Mouse (Mus musculus) limb, embryonic 13.5 days (tissue): ENCODE results near the gene Ranbp2. TPM values are rescaled to one million over a fixed set of nuclear protein-coding genes. Genes with fewer than 3 reads are reported as not detected.

ENCODE experiments used
- ATAC-seq: fragments of 200-750 bp; cut with Nextera tagmentation; 2 replicates; pipeline ENCODE4 v1.8.0; 2017; ENCODE audit warnings: low read depth, moderate number of reproducible peaks, moderate TSS enrichment; ENCODE audit not compliant: low FRiP score
- H3K27ac ChIP-seq: fragments of 300-500 bp; sonication (generic); 2 replicates; pipeline ENCODE4 v1.5.1; 2015; ENCODE audit warnings: inconsistent platforms, mild to moderate bottlenecking, moderate library complexity
- H3K27me3 ChIP-seq: fragments of 300-500 bp; sonication (generic); 2 replicates; pipeline ENCODE4 v1.6.1; 2015; ENCODE audit warnings: mild to moderate bottlenecking, inconsistent platforms
- H3K36me3 ChIP-seq: fragments of 300-500 bp; sonication (generic); 2 replicates; pipeline ENCODE4 v1.6.1; 2015; ENCODE audit warnings: inconsistent platforms, mild to moderate bottlenecking, moderate library complexity
- H3K4me1 ChIP-seq: fragments of 300-500 bp; sonication (generic); 2 replicates; pipeline ENCODE4 v1.6.1; 2015; ENCODE audit warnings: inconsistent platforms
- H3K4me2 ChIP-seq: fragments of 300-500 bp; sonication (generic); replicated peaks from 2 replicates; pipeline ENCODE4 v1.6.1; 2015; ENCODE audit warnings: inconsistent platforms, mild to moderate bottlenecking, moderate library complexity
- H3K4me3 ChIP-seq: fragments of 300-500 bp; sonication (generic); 2 replicates; pipeline ENCODE4 v1.5.1; 2015; ENCODE audit warnings: moderate library complexity, mild to moderate bottlenecking, inconsistent platforms
- H3K9ac ChIP-seq: fragments of 300-500 bp; sonication (generic); 2 replicates; pipeline ENCODE4 v1.6.1; 2015; ENCODE audit warnings: mild to moderate bottlenecking, inconsistent platforms
- H3K9me3 ChIP-seq: fragments of 300-500 bp; sonication (generic); 2 replicates; pipeline ENCODE4 v1.6.1; 2016; ENCODE audit warnings: inconsistent platforms
- WGBS: fragments of 180-500 bp; shearing (Covaris S2); methylation state at CpG from one replicate; pipeline ENCODE4 v1.1.7; 2015; 5-methylcytosine and 5-hydroxymethylcytosine counted together
- polyA plus RNA-seq: library from polyadenylated mRNA; unstranded; fragments of >200 nt; fragmentation: Nextera tagmentation; extraction: Ambion mirVana; gene quantifications from 2 replicates; pipeline ENCODE4 v1.2.1, GENCODE M21; 2015

The Ranbp2 gene
- polyA plus RNA-seq, 1 experiment from 2014 or later, result 26.2 TPM

- peak overlapping the region; percentile 76 for H3K4me2 ChIP-seq
- H3K36me3 ChIP-seq, result peaks cover 3% of the 10 kb centered on the region
- peak overlapping the region; percentile 96 for H3K4me3 ChIP-seq
- peak overlapping the region; percentile 96 for H3K27ac ChIP-seq
- no peak for ATAC-seq
- WGBS, result under 1% methylated on average over 32 of the region's 32 CpGs
- H3K4me1 ChIP-seq, result peaks cover 6% of the 10 kb centered on the region
- no peaks in the 10 kb centered on the region for H3K9me3 ChIP-seq
- H3K27me3 ChIP-seq, result no peaks in the 10 kb centered on the region
- H3K9ac ChIP-seq, result peak overlapping the region; percentile 97
These were observed 611 bp downstream of the Ranbp2 start for GRCm38 (mm10) chr10:58447280-58447781.

- ATAC-seq, result no peak
- Histone ChIP-seq H3K9me3 (no peaks in the 10 kb centered on the region), H3K4me1 (no peaks in the 10 kb centered on the region)
These were observed 4.9 kb downstream of the Ranbp2 start for GRCm38 (mm10) chr10:58451575-58451974.

GRCm38 (mm10) chr10:58452185-58452584 is 5.5 kb downstream of the Ranbp2 start:
- H3K4me2 ChIP-seq, result no peak overlapping the region
- no peak for ATAC-seq
- WGBS, result 94% methylated on average over 1 of the region's 1 CpGs
- no peak overlapping the region for H3K9ac ChIP-seq
- peaks cover 30% of the 10 kb centered on the region for H3K36me3 ChIP-seq
- H3K4me3 ChIP-seq, result no peak overlapping the region
- no peaks in the 10 kb centered on the region for H3K27me3 ChIP-seq
- no peaks in the 10 kb centered on the region for H3K9me3 ChIP-seq
- H3K4me1 ChIP-seq, result no peaks in the 10 kb centered on the region
- no peak overlapping the region for H3K27ac ChIP-seq

More at GRCm38 (mm10) chr10:58451575-58451974, 4.9 kb downstream of the Ranbp2 start:
- Histone ChIP-seq H3K4me2 (no peak overlapping the region), H3K9ac (no peak overlapping the region), H3K4me3 (no peak overlapping the region), H3K27ac (no peak overlapping the region), H3K36me3 (peaks cover 30% of the 10 kb centered on the region), H3K27me3 (no peaks in the 10 kb centered on the region)

- Histone ChIP-seq H3K27ac (no peak overlapping the region), H3K27me3 (no peaks in the 10 kb centered on the region), H3K4me2 (no peak overlapping the region), H3K9ac (no peak overlapping the region), H3K36me3 (peaks cover 65% of the 10 kb centered on the region), H3K4me3 (no peak overlapping the region), H3K4me1 (no peaks in the 10 kb centered on the region), H3K9me3 (no peaks in the 10 kb centered on the region)
- no peak for ATAC-seq
- WGBS, result 95% methylated on average over 1 of the region's 1 CpGs
These were observed 13.2 kb downstream of the Ranbp2 start for GRCm38 (mm10) chr10:58459896-58460295.

- Histone ChIP-seq H3K27me3 (no peaks in the 10 kb centered on the region), H3K9me3 (no peaks in the 10 kb centered on the region), H3K9ac (no peak overlapping the region), H3K4me1 (no peaks in the 10 kb centered on the region), H3K36me3 (peaks cover 68% of the 10 kb centered on the region), H3K4me2 (no peak overlapping the region), H3K4me3 (no peak overlapping the region), H3K27ac (no peak overlapping the region)
- WGBS, result 91% methylated on average over 5 of the region's 5 CpGs
- ATAC-seq, result no peak
These were observed 30.5 kb downstream of the Ranbp2 start for GRCm38 (mm10) chr10:58477086-58477755.

- 95% methylated on average over 2 of the region's 2 CpGs for WGBS
- no peaks in the 10 kb centered on the region for H3K27me3 ChIP-seq
- no peaks in the 10 kb centered on the region for H3K4me1 ChIP-seq
- no peak for ATAC-seq
- H3K27ac ChIP-seq, result no peak overlapping the region
- H3K4me2 ChIP-seq, result no peak overlapping the region
- H3K9me3 ChIP-seq, result no peaks in the 10 kb centered on the region
- H3K36me3 ChIP-seq, result peaks cover 67% of the 10 kb centered on the region
- no peak overlapping the region for H3K9ac ChIP-seq
- no peak overlapping the region for H3K4me3 ChIP-seq
These were observed 31.4 kb downstream of the Ranbp2 start for GRCm38 (mm10) chr10:58478071-58478578.

GRCm38 (mm10) chr10:58479954-58480490 is 33.3 kb downstream of the Ranbp2 start:
- no peak overlapping the region for H3K4me2 ChIP-seq
- no peaks in the 10 kb centered on the region for H3K9me3 ChIP-seq
- peaks cover 76% of the 10 kb centered on the region for H3K36me3 ChIP-seq
- ATAC-seq, result no peak
- no peaks in the 10 kb centered on the region for H3K27me3 ChIP-seq
- no peaks in the 10 kb centered on the region for H3K4me1 ChIP-seq
- H3K27ac ChIP-seq, result no peak overlapping the region
- WGBS, result 93% methylated on average over 4 of the region's 4 CpGs
- H3K9ac ChIP-seq, result no peak overlapping the region
- H3K4me3 ChIP-seq, result no peak overlapping the region

GRCm38 (mm10) chr10:58491031-58491430 is 44.3 kb downstream of the Ranbp2 start:
- 92% methylated on average over 5 of the region's 5 CpGs for WGBS
- Histone ChIP-seq H3K4me3 (no peak overlapping the region), H3K36me3 (peaks cover 64% of the 10 kb centered on the region)

GRCm38 (mm10) chr10:58495637-58496036 is 48.9 kb downstream of the Ranbp2 start:
- no peaks in the 10 kb centered on the region for H3K9me3 ChIP-seq
- H3K27ac ChIP-seq, result no peak overlapping the region
- WGBS, result 84% methylated on average over 2 of the region's 2 CpGs
- H3K4me3 ChIP-seq, result no peak overlapping the region
- H3K4me1 ChIP-seq, result peaks cover 12% of the 10 kb centered on the region; the same call in 1 of the 2 replicates
- no peak overlapping the region for H3K9ac ChIP-seq
- H3K36me3 ChIP-seq, result peaks cover 41% of the 10 kb centered on the region
- no peak for ATAC-seq
- H3K4me2 ChIP-seq, result no peak overlapping the region
- no peaks in the 10 kb centered on the region for H3K27me3 ChIP-seq

More at GRCm38 (mm10) chr10:58491031-58491430, 44.3 kb downstream of the Ranbp2 start:
- no peak overlapping the region for H3K4me2 ChIP-seq
- ATAC-seq, result no peak
- H3K27ac ChIP-seq, result no peak overlapping the region
- H3K9ac ChIP-seq, result no peak overlapping the region
- H3K4me1 ChIP-seq, result no peaks in the 10 kb centered on the region
- H3K27me3 ChIP-seq, result no peaks in the 10 kb centered on the region
- no peaks in the 10 kb centered on the region for H3K9me3 ChIP-seq

GRCm38 (mm10) chr10:58496732-58497131 is 50.0 kb downstream of the Ranbp2 start:
- Histone ChIP-seq H3K4me2 (peak overlapping the region; percentile 70), H3K27ac (no peak overlapping the region), H3K27me3 (no peaks in the 10 kb centered on the region), H3K4me1 (peaks cover 12% of the 10 kb centered on the region; the same call in 1 of the 2 replicates), H3K36me3 (peaks cover 31% of the 10 kb centered on the region), H3K9ac (no peak overlapping the region), H3K9me3 (no peaks in the 10 kb centered on the region), H3K4me3 (peak overlapping the region; percentile 72)
- ATAC-seq, result no peak

GRCm38 (mm10) chr10:58497320-58498284 is 50.9 kb downstream of the Ranbp2 start, which contains the start of gene Ccdc138:
TSS of gene Ccdc138 (plus strand) at chr10:58497948.
- H3K36me3 ChIP-seq, result peaks cover 23% of the 10 kb centered on the region
- H3K9ac ChIP-seq, result peak within 1 kb of the TSS; percentile 72
- H3K4me3 ChIP-seq, result peak within 1 kb of the TSS; percentile 72
- peak; percentile 99 for ATAC-seq
- H3K9me3 ChIP-seq, result no peaks in the 10 kb centered on the region
- peaks cover 12% of the 10 kb centered on the region; the same call in 1 of the 2 replicates for H3K4me1 ChIP-seq
- H3K27ac ChIP-seq, result peak within 1 kb of the TSS; percentile 82
- H3K4me2 ChIP-seq, result peak within 1 kb of the TSS; percentile 70
- H3K27me3 ChIP-seq, result no peaks in the 10 kb centered on the region
- 2% methylated on average over 50 of the region's 50 CpGs for WGBS
